Mouse (Mus musculus) liver, embryonic 16.5 days (tissue): ENCODE data around the gene Palm3. TPM values are rescaled to one million over a fixed set of nuclear protein-coding genes. Genes with fewer than 3 reads are reported as not detected.
"Not testable (repeated sequence)": the region's sequence is repeated elsewhere in the genome, so short reads cannot be mapped to it uniquely, and the experiment has no call there.

Source experiments
- ATAC-seq: fragments of 200-750 bp; cut with Nextera tagmentation; 2 replicates; pipeline ENCODE4 v1.8.0; 2017; ENCODE audit warnings: low read depth, mild to moderate bottlenecking, moderate number of reproducible peaks, moderate library complexity
- H3K27ac ChIP-seq: fragments of 300-500 bp; sonication (generic); 2 replicates; pipeline ENCODE4 v1.5.1; 2014; ENCODE audit warnings: mild to moderate bottlenecking, low read length
- H3K27me3 ChIP-seq: fragments of 300-500 bp; sonication (generic); 2 replicates; pipeline ENCODE4 v1.6.1; 2014; ENCODE audit warnings: low read depth, low read length, mixed read lengths; ENCODE audit not compliant: control insufficient read depth, insufficient read depth
- H3K36me3 ChIP-seq: fragments of 300-500 bp; sonication (generic); 2 replicates; pipeline ENCODE4 v1.6.1; 2014; ENCODE audit warnings: mild to moderate bottlenecking; ENCODE audit not compliant: control insufficient read depth, insufficient read depth
- H3K4me1 ChIP-seq: fragments of 300-500 bp; sonication (generic); 2 replicates; pipeline ENCODE4 v1.6.1; 2014; ENCODE audit warnings: low read depth, low read length, mixed read lengths; ENCODE audit not compliant: control insufficient read depth
- H3K4me2 ChIP-seq: fragments of 300-500 bp; sonication (generic); 2 replicates; pipeline ENCODE4 v1.6.1; 2014; ENCODE audit warnings: low read depth, low read length, mixed read lengths
- H3K4me3 ChIP-seq: fragments of 300-500 bp; sonication (generic); 2 replicates; pipeline ENCODE4 v1.5.1; 2014; ENCODE audit warnings: low read depth, mild to moderate bottlenecking, low read length
- H3K9ac ChIP-seq: fragments of 300-500 bp; sonication (generic); 2 replicates; pipeline ENCODE4 v1.6.1; 2014; ENCODE audit warnings: low read depth, low read length
- H3K9me3 ChIP-seq: fragments of 300-500 bp; sonication (generic); replicated peaks from 2 replicates; pipeline ENCODE4 v1.6.1; 2016; ENCODE audit warnings: low read length; ENCODE audit not compliant: control insufficient read depth
- WGBS: fragments of 180-500 bp; shearing (Covaris S2); extraction: QIAGEN DNeasy Blood & Tissue Kit; methylation state at CpG from one replicate; pipeline ENCODE4 v1.1.7; 2014; ENCODE audit not compliant: insufficient replicate concordance; 5-methylcytosine and 5-hydroxymethylcytosine counted together
- polyA plus RNA-seq: library from polyadenylated mRNA; unstranded; fragments of >200 nt; fragmentation: Nextera tagmentation; extraction: Ambion mirVana; gene quantifications from 2 replicates; pipeline ENCODE4 v1.2.1, GENCODE M21; 2015

The Palm3 gene
- polyA plus RNA-seq, 1 experiment from 2014 or later, result 0.15 TPM

DNA sequence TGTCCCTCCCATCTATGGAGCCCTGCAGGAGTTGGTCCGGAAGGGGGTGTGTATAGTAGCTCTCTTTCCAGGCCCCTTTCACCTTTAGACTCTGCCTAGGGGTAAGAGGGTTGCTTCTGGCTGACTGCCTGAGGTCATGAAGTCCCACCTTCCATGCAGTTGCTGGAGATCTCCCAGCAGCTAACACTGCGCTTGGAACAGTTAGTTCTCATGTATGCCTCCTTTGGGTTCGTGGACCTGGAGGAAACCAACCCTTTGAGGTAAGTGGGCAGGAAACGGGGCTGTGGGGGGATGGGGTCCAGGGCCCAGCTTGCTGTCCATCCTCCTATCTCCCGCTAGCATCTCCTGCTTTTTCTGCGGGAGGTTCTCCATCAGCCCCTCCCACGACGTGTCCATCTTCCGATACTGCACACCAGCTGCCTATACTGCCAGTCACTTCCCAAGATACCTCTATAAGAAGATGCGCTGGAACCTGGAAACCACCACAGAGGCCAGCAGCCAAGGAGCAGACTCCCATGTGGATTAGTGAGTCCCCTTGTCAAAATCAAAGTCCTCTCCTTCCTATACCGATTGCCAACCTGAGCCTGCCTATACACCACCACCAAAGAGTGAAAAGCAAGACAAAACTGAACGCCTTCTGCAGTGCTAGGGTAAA, 18.2 kb upstream of the Palm3 start:
- no peak overlapping the region for H3K9ac ChIP-seq
- WGBS, result 61% methylated on average over 12 of the region's 12 CpGs

DNA sequence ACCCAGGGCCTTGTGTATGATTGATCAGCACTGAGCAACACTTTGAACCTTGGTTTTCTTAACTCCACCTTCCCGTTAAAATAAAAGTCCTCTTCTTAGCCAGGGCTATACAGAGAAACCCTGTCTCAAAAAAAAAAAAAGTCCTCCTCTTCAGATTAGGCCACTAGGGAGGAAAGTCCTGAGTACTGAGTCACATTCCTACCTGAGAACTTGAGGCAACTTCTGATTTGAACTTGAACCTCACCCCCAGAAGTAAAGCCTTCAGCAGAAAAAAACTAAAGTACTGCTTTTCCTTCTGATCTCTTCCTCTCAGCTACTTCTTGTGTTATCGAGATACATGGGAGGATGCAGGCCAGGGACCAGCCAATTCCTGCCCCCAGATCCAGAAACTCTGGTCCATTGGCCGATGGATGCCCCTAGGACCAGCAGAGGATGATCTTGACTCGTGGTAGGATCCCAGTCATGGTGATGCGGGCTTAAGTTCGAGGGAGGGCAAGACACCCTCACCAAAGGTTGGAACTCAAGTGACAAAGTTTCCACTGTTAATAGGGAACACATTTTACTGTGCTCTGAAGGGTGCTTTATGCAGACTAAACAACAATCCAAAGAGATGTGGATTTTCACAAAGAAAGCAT, 17.5 kb upstream of the Palm3 start:
- Histone ChIP-seq H3K4me2 (peak overlapping the region; percentile 88), H3K27ac (no peak overlapping the region; the same call in 1 of the 2 replicates), H3K9me3 (no peaks in the 10 kb centered on the region), H3K4me1 (peaks cover 33% of the 10 kb centered on the region), H3K27me3 (no peaks in the 10 kb centered on the region), H3K36me3 (peaks cover 28% of the 10 kb centered on the region), H3K4me3 (peak overlapping the region; percentile 68), H3K9ac (no peak overlapping the region)
- WGBS, result 65% methylated on average over 6 of the region's 6 CpGs
- no peak for ATAC-seq

More for the DNA sequence above, 18.2 kb upstream of the Palm3 start:
- Histone ChIP-seq H3K4me2 (no peak overlapping the region), H3K4me1 (peaks cover 36% of the 10 kb centered on the region), H3K36me3 (peaks cover 28% of the 10 kb centered on the region), H3K27ac (0 out of 2 replicates have a peak overlapping the region, but pooled peaks have one; percentile 2), H3K27me3 (no peaks in the 10 kb centered on the region), H3K9me3 (no peaks in the 10 kb centered on the region), H3K4me3 (no peak overlapping the region)
- ATAC-seq, result no peak

DNA sequence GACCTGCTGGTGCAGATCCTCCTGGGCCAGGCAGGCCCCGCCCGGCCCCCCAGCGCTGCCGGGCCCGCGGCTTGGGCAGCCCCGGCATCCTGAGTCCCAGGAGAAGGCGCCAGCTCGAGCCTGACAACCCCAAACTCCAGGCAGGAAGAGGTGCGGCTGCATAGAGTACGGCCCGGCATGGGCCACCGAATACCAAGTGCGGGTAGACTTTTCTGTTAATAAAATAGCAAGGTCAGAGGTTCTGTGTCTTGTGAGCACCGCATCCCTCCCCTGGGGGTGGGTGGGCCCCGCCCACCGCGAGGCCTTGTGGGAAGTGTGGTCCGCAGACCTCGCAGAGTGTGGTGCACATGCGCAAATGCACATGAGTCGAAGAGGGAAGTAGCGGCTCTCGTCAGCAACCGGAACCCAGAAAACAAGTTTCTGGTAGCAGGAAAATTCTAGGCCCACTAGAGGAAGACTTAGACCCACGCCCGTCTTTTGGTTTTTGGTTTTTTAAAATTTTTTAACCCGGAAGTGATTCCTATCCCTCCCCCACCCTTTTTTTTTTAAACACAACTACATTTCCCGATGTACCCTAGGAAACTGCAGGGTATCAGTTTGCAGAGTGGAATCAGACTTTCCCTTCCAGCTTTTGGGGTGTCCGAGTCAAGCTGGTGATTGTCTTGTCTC, 16.6 kb upstream of the Palm3 start:
- H3K9me3 ChIP-seq, result no peaks in the 10 kb centered on the region
- peak overlapping the region; percentile 65 for H3K9ac ChIP-seq
- H3K4me2 ChIP-seq, result peak overlapping the region; percentile 88
- ATAC-seq, result peak; percentile 92
- H3K4me1 ChIP-seq, result peaks cover 23% of the 10 kb centered on the region
- H3K36me3 ChIP-seq, result peaks cover 22% of the 10 kb centered on the region
- peaks cover 3% of the 10 kb centered on the region for H3K27me3 ChIP-seq
- H3K4me3 ChIP-seq, result peak overlapping the region; percentile 68
- under 1% methylated on average over 30 of the region's 30 CpGs for WGBS
- peak overlapping the region; percentile 67 for H3K27ac ChIP-seq

DNA sequence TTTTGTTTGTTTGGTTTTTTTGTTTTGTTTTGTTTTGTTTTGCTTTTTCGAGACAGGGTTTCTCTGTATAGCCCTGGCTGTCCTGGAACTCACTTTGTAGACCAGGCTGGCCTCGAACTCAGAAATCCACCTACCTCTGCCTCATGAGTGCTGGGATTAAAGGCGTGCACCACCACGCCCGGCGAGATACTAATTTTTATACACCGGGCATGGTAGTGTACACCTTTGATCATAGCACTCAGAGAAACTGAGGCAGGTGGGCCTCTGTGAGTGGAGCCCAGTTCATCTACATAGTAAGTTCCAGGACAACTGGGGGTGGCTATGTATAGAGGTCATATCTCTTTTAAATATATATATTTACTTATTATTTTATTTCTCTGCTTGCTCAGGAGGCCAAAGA, 15.8 kb upstream of the Palm3 start:
- not testable (repeated sequence) for H3K4me2 ChIP-seq, H3K4me3 ChIP-seq, H3K9ac ChIP-seq, H3K27ac ChIP-seq, ATAC-seq, H3K9me3 ChIP-seq
- 77% methylated on average over 7 of the region's 7 CpGs for WGBS
- peaks cover 19% of the 10 kb centered on the region for H3K4me1 ChIP-seq
- H3K36me3 ChIP-seq, result peaks cover 14% of the 10 kb centered on the region
- peaks cover 11% of the 10 kb centered on the region for H3K27me3 ChIP-seq

DNA sequence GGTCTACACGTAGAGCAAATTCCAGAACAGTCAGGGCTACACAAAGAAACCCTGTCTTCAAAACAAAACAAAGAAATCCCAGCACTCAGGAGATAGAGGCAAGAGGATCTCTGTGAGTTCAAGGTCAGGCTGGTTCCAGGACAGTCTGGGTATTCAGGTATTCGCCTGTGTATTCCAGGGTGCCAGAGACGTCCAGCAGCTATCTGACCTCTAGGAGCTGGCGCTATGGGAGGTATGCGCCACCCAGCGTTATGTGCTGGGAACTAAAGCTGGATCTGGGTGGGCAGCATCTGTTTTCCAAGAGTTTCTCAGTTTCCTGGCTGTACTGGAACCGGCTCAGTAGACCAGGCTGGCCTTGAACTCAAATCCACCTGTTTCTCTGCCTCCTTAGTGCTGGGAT, 12.9 kb upstream of the Palm3 start:
- Histone ChIP-seq H3K4me1 (peaks cover 24% of the 10 kb centered on the region), H3K9me3 (no peaks in the 10 kb centered on the region), H3K9ac (no peak overlapping the region), H3K4me3 (no peak overlapping the region), H3K4me2 (no peak overlapping the region), H3K27me3 (peaks cover 40% of the 10 kb centered on the region), H3K36me3 (no peaks in the 10 kb centered on the region), H3K27ac (no peak overlapping the region)
- no peak for ATAC-seq
- 43% methylated on average over 7 of the region's 7 CpGs for WGBS

DNA sequence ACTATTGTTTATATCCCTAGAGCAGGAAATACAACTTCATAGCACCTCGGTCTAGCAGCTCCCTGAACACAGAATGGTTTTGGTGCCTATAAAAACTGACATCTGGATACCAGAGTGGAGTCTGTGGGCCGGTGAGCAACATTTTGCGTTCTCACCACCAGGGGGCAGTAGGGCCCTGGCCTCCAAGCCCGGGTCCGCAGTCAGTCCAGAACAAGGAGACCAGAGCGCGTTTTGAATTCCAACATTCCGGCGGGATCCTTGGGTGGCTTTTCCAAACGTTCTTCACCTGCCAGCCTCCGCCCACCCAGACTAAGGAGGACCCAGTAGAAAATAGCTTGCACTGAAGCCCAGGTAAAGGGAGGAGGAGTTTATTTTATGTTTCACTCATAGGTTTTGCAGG, 11.4 kb upstream of the Palm3 start:
- H3K27me3 ChIP-seq, result peaks cover 44% of the 10 kb centered on the region
- H3K4me2 ChIP-seq, result no peak overlapping the region
- H3K4me1 ChIP-seq, result peaks cover 15% of the 10 kb centered on the region
- no peak overlapping the region for H3K4me3 ChIP-seq
- H3K27ac ChIP-seq, result no peak overlapping the region
- no peak overlapping the region for H3K9ac ChIP-seq
- ATAC-seq, result no peak; the same call in 1 of the 2 replicates
- no peaks in the 10 kb centered on the region for H3K9me3 ChIP-seq
- H3K36me3 ChIP-seq, result no peaks in the 10 kb centered on the region
- WGBS, result 1% methylated on average over 11 of the region's 11 CpGs

DNA sequence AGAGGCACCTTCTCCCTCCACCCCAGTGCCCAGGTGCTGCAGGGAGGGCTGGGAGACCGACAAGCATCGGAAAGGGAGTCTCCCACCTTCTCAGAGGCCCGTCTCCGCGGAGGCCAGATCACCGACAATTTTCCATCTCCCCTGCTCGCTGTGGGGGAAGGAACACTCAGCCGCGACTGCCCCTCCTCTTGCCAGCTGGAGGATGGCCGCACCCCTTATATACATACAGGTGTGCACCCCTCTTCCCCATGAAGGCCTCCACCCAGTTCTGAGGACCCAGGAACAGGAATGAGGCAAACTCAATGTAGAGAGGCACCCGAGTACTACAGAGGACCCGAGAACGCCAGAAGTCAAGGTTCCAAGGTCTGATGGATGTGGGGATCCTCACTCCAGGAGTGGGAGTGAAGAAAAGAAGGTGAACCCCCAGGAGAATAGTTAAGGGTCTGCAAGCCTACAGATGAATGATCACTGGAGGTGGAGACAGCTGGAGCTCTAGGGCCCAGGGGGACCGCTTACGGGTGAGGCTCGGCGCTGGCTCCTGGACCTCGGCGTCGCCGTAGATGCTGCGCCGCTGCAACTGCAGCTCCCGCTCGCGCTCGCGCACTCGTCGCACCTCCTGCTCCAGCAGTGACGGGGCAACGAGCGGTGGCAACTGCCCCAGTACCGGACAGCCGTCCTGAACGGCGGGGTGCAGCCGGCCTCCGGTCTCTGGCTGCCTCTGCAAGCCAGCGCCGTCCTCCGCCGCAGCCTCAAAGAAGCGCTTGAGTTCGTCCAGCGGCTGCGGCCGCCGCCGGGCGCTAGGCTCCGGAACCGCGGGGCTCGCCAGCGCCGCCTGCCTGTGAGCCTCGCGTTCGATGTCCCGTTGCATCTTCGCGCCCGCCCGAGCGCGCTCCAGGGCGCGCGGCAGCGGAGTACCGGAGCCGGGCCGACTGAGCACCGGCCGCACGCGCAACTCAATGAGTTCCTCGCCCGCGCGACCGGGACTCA, 10.4 kb upstream of the Palm3 start:
- Histone ChIP-seq H3K9me3 (no peaks in the 10 kb centered on the region), H3K4me3 (peak overlapping the region; percentile 54), H3K36me3 (no peaks in the 10 kb centered on the region), H3K9ac (no peak overlapping the region), H3K27ac (no peak overlapping the region), H3K4me1 (peaks cover 12% of the 10 kb centered on the region), H3K27me3 (peaks cover 44% of the 10 kb centered on the region), H3K4me2 (peak overlapping the region; percentile 76)
- 1% methylated on average over 83 of the region's 83 CpGs for WGBS
- peak; percentile 39 for ATAC-seq

DNA sequence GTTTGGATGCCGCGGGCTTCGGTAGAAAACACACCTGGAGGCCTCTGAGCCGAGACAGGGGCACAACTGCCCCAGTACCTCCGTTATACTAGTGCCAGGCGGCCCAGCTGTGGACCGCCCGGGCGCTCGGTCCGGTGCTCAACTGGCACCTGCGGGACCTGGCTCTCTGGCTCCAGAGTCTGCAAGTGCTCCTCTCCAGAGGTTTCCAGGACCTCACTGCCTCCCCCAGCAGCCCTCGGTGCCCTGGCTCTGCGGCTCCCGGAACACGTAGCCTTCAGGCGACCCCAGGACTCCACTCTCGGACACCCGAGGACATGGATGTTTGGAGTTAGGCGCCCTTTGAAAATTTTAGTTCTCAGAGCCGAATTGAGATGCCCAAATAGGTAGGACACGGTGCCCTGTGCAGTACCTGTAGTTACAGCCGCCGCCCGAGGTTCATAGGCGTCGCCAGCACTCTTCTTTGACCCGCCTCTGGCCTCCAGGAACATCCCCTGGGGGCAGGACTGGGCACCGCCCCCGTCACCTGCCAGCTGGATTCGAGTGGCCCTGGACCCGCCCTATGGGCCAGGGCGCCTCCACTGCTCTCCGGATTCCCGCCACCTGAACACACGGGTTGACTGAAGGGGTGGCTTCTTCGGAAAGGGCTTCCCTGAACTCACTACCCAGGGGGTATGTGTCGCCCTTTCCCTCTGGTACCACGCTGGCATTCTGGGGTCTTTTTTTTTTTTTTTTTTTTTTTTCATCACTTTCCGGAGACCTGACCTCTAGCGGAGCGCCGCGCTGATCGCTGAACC, 9.4 kb upstream of the Palm3 start, which contains the start of gene 2210011C24Rik:
Gene 2210011C24Rik (minus strand): TSS at position 467 of the 794 bp plus-strand sequence.
- Histone ChIP-seq H3K36me3 (no peaks in the 10 kb centered on the region), H3K4me2 (peak within 1 kb of the TSS; percentile 76), H3K9me3 (no peaks in the 10 kb centered on the region), H3K4me3 (peak within 1 kb of the TSS; percentile 54), H3K27ac (no peak within 1 kb of the TSS), H3K9ac (no peak within 1 kb of the TSS), H3K27me3 (peaks cover 44% of the 10 kb centered on the region), H3K4me1 (peaks cover 12% of the 10 kb centered on the region)
- peak; percentile 32; the same call in 1 of the 2 replicates for ATAC-seq
- WGBS, result 2% methylated on average over 45 of the region's 45 CpGs
